Mouse (Mus musculus): ENCODE results near the gene Platr25.
"Not testable (repeated sequence)": the region's sequence is repeated elsewhere in the genome, so short reads cannot be mapped to it uniquely, and the experiment has no call there.

DNA sequence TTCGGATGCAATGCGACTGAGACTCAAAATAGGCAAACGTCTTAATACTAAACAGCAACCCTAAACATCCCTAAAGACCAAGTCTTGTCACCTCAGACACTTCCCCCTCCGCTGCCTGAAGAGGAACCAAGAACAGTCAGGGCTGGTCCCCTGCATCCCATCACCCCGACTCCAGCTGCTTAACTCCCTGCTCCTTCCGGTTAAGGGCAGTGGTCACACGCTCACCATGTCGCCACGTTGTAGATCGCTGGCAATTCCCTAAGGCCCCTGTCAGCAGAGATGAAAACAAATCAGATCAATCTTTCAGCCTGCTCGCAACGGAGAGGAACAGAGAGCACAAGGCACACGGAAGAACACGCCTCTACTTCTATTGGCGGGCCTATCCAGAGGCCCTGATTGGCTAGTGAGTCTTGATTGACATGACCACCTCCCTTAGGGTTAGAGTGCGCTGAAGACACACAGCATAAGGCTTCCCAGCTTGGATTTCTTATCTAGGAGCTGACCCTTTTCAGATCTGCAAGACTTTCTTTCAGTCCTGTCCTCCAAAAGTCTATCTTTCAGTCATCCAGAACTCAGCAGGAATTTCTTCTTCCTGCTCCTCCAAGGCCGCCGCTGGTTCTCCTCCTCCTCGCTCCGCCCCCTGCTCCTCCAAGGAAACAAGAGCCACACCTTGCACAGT is 75.8 kb downstream of the Platr25 start:
- TF ChIP-seq USF1 (IDR thresholded peaks at IDR 0.05; ENCODE audit: low read depth); POLR2A (IDR thresholded peaks at IDR 0.05; ENCODE audit: insufficient read length, low read depth); SRF (IDR thresholded peaks at IDR 0.05; ENCODE audit: control insufficient read depth, insufficient read length, low read depth); CEBPB (IDR thresholded peaks at IDR 0.05; ENCODE audit: insufficient read depth, poor library complexity, severe bottlenecking); TCF3 (IDR thresholded peaks at IDR 0.05; ENCODE audit: insufficient read length, low read depth); E2F4 (IDR thresholded peaks at IDR 0.05; ENCODE audit: insufficient read depth); MYOD1 (IDR thresholded peaks at IDR 0.05; ENCODE audit: control insufficient read depth in 1 of 3, insufficient read length in 2 of 3, low read depth in 2 of 3); TCF12 (IDR thresholded peaks at IDR 0.05; ENCODE audit: insufficient read depth, poor library complexity, severe bottlenecking); MAX (IDR thresholded peaks at IDR 0.05; ENCODE audit: low read depth): not testable (repeated sequence)

Data from myocyte (in vitro differentiated cells).